Mouse (Mus musculus) small intestine, adult 2 months (tissue): ENCODE results near the gene Grin3a.

ENCODE experiments used
- CTCF ChIP-seq: fragments of 200-500 bp; IDR thresholded peaks from 2 replicates; pipeline ENCODE4 v1.5.1; 2012; ENCODE audit warnings: low read depth, mild to moderate bottlenecking, control low read depth, inconsistent platforms, low read length, moderate library complexity, mixed read lengths; ENCODE audit not compliant: insufficient replicate concordance, insufficient read length; ENCODE audit errors: extremely low read depth
- POLR2A ChIP-seq: fragments of 200-500 bp; IDR thresholded peaks from 2 replicates; pipeline ENCODE4 v1.6.1; 2012; ENCODE audit warnings: low read depth, mild to moderate bottlenecking, control low read depth, inconsistent platforms, low read length, moderate library complexity

DNA sequence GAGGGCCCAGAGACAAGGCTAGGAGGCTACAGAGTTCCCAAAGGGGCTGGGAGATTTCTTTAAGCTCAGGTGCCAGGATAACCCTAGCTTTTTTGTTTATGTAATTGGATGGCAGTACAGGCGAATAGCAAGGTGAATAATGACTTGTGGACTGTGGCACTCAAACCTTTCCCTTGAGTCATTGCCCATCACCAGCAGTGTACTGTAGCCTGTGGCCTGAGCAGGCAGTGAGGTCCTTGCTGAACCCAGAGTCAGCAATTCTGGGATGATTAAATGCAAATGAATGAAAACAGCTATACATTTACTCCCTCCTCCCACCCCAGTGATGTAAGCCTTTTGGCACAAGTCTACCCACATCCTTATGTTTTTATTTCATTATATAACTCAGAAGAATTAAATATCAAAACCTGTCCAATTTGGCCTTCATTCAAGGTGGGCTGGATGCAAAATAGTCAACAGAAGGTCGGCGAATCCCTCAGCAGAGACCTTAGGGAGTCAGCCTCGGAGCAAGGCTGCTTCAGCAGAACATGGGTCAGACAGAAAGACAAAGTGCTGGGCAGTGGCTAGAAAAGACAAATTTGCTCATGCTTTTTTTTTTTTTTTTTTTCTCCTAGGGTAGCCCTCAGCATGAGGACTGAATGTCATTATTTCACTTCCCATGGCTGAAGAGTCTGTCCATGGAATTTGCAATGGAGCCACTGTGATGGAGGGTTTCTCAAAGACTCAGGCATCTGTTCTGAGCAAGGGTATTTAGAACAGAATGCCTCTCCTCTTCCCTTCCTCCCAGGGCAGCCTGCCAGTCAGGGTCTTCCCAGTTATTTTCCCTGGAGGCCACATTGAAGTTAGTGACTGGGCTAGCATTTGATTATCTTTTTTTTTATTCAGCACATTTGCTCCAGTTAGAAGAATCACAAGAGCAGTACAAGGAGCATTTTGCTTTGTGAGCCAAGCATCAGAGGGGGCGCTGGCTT, 104.5 kb downstream of the Grin3a start:
- no peak for TF ChIP-seq CTCF
- TF ChIP-seq POLR2A = no peak
